Mouse (Mus musculus) adrenal gland (tissue): ENCODE data around the gene Zfp991.
"Not testable (repeated sequence)": the region's sequence is repeated elsewhere in the genome, so short reads cannot be mapped to it uniquely, and the experiment has no call there.

Experiments used
- intact Hi-C: fragments of 180-260 bp; cut with DNase I; formaldehyde crosslinking; loops from one replicate; pipeline ENCODE4 v1.15.1; 2025
- long read RNA-seq, 2 experiments: library from polyadenylated mRNA; unstranded; transcript quantifications; one replicate each; pipeline ENCODE4 v2.0.0; 2020; ENCODE audit warnings: borderline replicate concordance in 1 of 2; ENCODE audit not compliant: insufficient replicate concordance in 1 of 2

Zfp991 gene
- long read RNA-seq, experiment 1, partial matches to known transcripts = 4 of 13 reads
- long read RNA-seq, experiment 1, other reads (novel, unspliced or antisense) = 9 of 13 reads
- long read RNA-seq, experiment 2, partial matches to known transcripts = 0 of 6 reads
- long read RNA-seq, experiment 2, other reads (novel, unspliced or antisense) = 6 of 6 reads

- intact Hi-C loops = not testable (repeated sequence)
Measured at GRCm38 (mm10) chr4:147131837-147132459, at the start of gene Zfp991. Gene Zfp991, plus strand, starts transcription at chr4:147132038.

GRCm38 (mm10) chr4:147095641-147096040 is 36.2 kb upstream of the Zfp991 start:
- intact Hi-C loops = not testable (repeated sequence)

GRCm38 (mm10) chr4:147101666-147102626 is 29.9 kb upstream of the Zfp991 start:
- intact Hi-C loops = not testable (repeated sequence)

GRCm38 (mm10) chr4:147103814-147104213 is 28.0 kb upstream of the Zfp991 start:
- intact Hi-C loops = not testable (repeated sequence)

- intact Hi-C loops = not testable (repeated sequence)
Measured at GRCm38 (mm10) chr4:147117839-147118238, 14.0 kb upstream of the Zfp991 start.

GRCm38 (mm10) chr4:147122286-147122685 is 9.6 kb upstream of the Zfp991 start:
- intact Hi-C loops = not testable (repeated sequence)

- intact Hi-C loops = not testable (repeated sequence)
Measured at GRCm38 (mm10) chr4:147123797-147124196, 8.0 kb upstream of the Zfp991 start.

GRCm38 (mm10) chr4:147124400-147125306 is 7.2 kb upstream of the Zfp991 start:
- intact Hi-C loops = not testable (repeated sequence)

- intact Hi-C loops = not testable (repeated sequence)
Measured at GRCm38 (mm10) chr4:147125326-147125725, 6.5 kb upstream of the Zfp991 start.

GRCm38 (mm10) chr4:147125870-147126269 is 6.0 kb upstream of the Zfp991 start:
- intact Hi-C loops = not testable (repeated sequence)

GRCm38 (mm10) chr4:147126435-147126834 is 5.4 kb upstream of the Zfp991 start:
- intact Hi-C loops = not testable (repeated sequence)

- intact Hi-C loops = not testable (repeated sequence)
Measured at GRCm38 (mm10) chr4:147127137-147127536, 4.7 kb upstream of the Zfp991 start.

- intact Hi-C loops = not testable (repeated sequence)
Measured at GRCm38 (mm10) chr4:147128152-147128551, 3.7 kb upstream of the Zfp991 start.

- intact Hi-C loops = not testable (repeated sequence)
Measured at GRCm38 (mm10) chr4:147133596-147133995, 1.8 kb downstream of the Zfp991 start.

- intact Hi-C loops = not testable (repeated sequence)
Measured at GRCm38 (mm10) chr4:147141757-147142156, 9.9 kb downstream of the Zfp991 start.

- intact Hi-C loops = not testable (repeated sequence)
Measured at GRCm38 (mm10) chr4:147165282-147165681, 33.4 kb downstream of the Zfp991 start.

- intact Hi-C loops = not testable (repeated sequence)
Measured at GRCm38 (mm10) chr4:147170547-147170946, 38.7 kb downstream of the Zfp991 start.

GRCm38 (mm10) chr4:147171557-147171956 is 39.7 kb downstream of the Zfp991 start:
- intact Hi-C loops = not testable (repeated sequence)

GRCm38 (mm10) chr4:147176279-147176880 is 44.5 kb downstream of the Zfp991 start:
- intact Hi-C loops = not testable (repeated sequence)

- intact Hi-C loops = not testable (repeated sequence)
Measured at GRCm38 (mm10) chr4:147181141-147181685, 49.4 kb downstream of the Zfp991 start.
